Mouse (Mus musculus) heart, adult 11 months (tissue): ENCODE data around the gene Oprm1.
"Not testable (repeated sequence)": the region's sequence is repeated elsewhere in the genome, so short reads cannot be mapped to it uniquely, and the experiment has no call there.

Experiments
- DNase-seq: peaks from one replicate; pipeline ENCODE4 v3.0.0; 2022

The Oprm1 gene

DNA sequence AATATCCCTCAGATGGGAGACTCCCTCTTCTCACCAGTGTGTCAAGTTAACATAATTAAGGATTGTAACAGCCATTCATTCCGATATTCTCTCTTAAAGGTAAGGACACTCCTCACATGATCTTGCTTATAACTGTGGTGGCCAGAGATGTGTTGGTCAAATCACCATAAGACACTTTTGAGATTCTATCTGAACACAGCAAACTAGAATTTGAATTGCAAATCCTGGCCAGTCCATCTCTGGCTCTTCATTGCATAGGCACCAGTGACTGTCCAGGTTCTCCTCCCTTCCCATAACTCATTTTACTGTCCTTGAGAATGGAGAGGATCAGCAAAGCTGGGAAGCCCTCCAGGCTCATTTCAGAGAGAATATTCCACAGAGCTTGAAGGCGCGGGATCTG, at the start of gene Oprm1:
TSS of gene Oprm1 (plus strand) at position 301 of the 400 bp plus-strand sequence.
- DNase-seq, result peak; percentile 89

DNA sequence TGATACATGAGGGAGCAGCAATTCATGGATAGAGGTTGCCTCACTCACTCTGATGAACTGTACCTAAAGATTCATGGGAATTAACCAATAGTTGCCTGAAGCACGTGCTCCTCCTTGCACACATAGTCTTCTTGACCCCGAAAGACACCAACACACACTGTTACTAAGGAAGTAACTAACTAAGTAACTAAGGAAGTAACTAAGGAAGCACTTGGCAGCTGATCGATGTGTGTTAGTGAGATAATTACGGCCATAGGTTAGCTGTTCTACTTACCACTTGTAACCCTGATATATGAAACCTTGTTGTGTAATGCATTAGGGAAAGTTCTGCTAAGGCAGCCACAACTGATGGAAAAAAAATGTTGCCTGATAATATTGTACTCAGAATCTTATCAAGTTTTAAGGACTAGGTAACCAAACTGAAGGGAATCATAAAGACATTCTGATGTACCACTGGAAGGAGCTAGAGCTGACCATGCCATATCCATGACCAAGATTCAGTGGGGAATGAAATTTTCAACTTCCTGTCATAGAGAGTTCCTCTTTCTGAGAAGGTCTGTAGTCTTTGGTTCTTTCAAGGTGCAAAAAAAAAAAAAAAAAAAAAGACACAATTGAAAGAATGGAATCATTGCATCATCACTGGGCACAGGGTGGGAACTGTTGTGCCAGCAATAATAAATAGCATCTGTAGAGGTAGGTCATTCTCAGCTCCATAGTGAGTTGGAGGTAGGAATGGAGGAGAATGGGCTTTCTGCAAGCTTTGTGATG, 40.9 kb upstream of the Oprm1 start:
- DNase-seq, result no peak

DNA sequence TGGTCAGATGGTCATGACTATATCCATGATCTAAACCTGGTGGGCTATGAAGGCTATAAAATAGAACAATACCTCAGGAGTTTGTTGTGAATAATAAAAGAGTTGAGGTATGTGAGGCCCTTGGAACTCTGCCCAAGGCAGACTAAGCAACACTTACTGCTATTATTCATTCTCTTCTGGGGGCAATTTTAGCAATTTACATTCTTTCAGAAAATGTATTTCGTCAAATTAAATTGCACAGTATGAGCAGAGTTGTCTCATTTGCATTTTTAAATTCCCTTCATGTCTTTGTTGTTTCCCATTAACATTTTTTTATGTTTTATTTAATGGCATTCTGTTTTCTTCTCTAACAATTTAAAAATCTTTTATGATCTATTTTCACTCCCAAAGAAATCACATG, 34.5 kb upstream of the Oprm1 start:
- no peak for DNase-seq

DNA sequence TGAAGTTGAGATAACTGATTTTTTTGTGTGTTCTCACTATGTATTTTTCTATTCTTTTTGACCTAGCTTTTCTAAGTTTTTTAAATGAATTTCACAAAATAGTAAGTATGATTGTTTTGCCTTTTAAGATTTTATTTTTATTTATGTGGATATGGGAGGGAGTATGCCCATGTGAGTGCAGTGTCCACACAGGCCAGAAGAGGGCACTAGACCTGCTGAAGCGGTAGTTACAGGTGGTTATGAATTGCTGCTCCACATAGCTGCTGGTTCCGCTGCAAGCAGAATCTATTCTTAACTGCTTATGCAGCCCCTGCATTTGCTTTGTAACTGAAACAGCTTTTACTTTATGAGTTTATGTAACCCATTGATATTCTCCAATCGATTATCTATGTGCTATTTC, 29.8 kb upstream of the Oprm1 start:
- DNase-seq, result no peak

DNA sequence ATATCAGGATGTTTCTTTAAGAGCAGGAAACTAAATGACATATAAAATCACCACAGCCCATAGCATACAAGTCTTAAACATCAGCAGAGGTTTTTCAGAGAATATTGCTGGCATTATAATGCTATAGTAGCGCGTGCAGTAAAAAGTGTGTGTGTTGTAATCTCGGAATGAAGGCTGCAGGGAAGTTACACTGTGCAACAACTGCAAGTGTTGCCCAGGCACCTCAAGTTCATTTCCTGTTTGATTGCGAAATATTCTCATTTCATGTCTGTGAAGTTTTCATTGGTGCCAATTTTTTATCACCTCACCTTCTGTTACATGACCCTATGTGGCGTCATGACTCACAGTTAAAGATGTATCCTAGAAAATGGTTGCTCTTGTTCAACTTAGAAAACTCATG, 4.9 kb upstream of the Oprm1 start:
- no peak for DNase-seq

DNA sequence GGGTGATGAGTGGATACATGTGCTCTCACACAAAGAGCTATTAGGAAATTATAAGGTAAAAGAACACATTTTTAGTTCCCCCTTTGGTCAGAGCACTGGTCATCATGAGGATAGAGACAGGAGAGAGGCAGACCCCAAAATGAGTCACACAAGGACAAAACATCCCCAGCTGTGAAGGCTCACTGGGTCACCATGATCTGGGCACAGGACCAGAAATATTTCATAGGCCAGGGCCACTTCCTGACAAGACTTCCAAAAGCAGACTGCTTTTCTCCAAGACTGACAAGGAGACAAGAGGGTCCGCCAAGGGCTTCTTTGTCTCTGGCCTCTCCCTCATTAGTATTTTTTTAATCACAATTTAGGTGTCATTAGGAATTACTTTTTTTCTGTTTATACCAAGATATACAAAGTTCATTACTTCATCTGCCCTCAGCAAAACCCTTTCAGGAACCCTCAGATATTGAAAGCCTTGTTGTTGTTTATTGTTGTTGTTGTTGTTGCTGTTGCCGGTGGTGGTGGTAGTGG, 3.0 kb downstream of the Oprm1 start, which contains the start of gene Gm10945:
TSS of gene Gm10945 (minus strand) at position 475 of the 525 bp plus-strand sequence.
- peak; percentile 97 for DNase-seq

DNA sequence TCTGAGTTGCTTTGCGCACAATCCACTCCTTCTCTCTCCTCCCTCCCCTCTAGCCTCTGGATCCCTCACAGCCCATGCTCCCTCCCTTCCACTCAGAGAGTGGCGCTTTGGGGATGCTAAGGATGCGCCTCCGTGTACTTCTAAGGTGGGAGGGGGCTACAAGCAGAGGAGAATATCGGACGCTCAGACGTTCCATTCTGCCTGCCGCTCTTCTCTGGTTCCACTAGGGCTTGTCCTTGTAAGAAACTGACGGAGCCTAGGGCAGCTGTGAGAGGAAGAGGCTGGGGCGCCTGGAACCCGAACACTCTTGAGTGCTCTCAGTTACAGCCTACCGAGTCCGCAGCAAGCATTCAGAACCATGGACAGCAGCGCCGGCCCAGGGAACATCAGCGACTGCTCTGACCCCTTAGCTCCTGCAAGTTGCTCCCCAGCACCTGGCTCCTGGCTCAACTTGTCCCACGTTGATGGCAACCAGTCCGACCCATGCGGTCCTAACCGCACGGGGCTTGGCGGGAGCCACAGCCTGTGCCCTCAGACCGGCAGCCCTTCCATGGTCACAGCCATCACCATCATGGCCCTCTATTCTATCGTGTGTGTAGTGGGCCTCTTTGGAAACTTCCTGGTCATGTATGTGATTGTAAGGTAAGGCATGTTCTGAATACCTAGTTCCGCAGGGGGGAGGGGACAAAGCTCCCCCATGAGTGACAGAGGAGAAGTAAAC, 30.4 kb downstream of the Oprm1 start:
- DNase-seq, result peak; percentile 79

DNA sequence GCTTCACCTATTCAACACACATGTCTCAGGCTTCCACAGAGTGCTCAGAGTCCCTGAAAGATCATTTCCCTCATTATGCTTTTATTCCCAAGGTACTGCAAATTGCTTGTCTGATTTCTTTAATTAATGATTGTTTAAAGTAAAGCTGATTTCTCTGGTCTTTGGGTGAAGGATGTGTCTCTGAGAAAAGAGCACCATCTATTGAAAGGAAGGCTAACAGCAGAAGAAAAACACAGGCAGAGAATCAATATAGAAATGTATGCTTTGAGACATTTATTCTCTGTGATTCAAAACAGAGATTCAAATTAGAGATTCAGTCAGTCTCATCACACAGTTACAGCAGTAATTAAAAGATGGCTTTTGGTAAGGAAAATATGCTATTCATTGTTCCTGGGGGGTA, 31.9 kb downstream of the Oprm1 start:
- no peak for DNase-seq

DNA sequence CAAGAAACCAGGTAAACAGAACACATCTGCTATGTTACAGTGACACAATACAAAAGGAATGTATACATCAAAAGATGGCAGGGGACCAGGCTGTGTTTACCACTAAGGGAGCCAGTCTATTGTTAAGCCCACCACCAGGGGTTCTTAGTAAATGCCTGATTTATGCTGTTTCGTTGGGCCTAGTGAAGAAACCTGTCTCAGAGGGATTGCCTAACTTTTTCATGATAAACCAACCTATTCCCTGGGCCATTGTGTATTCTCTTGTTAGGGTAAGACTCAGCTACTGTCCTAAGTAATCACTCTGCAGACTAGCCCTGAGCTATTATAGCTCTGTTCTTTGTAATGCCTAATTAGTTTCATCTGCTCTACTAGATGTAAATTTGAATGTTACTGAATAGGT, 62.3 kb downstream of the Oprm1 start:
- DNase-seq, result no peak

DNA sequence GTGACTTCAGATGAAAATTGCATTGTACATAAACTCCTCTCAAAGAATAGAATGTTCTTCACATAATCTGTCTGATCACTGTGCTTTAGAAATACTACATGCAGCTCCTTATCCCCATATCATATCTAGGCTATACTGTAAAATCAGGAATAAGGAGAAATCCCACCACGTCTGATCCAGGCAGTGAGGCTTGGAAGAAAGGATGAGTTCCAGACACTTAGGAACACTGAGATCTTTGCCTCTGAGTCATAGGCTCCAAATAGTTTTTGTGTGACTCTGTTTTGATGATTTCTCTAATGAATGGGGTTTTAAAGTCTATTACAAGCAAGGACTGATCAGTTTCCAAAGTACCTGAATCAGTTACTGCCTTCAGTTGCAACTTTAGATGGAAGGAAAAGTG, 83.9 kb downstream of the Oprm1 start:
- DNase-seq, result no peak

DNA sequence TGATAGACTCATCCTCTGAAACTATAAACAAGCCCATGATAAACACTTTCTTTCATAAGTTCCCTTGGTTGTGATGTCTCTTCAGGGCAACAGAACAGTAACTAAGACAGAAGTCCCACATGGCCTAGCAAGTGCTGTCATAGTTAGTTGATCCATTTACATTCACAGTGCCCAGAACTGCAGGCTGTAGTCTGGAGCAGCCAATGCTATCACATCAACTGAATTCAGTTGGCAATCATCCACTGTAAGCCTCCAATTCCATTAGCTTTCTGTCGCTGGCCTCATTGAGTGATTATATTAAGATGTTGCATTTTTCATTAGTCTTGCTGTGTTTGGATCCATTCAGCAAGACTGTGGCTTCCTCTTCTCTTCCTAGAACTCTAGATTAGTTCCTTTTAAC, 88.0 kb downstream of the Oprm1 start:
- no peak for DNase-seq

DNA sequence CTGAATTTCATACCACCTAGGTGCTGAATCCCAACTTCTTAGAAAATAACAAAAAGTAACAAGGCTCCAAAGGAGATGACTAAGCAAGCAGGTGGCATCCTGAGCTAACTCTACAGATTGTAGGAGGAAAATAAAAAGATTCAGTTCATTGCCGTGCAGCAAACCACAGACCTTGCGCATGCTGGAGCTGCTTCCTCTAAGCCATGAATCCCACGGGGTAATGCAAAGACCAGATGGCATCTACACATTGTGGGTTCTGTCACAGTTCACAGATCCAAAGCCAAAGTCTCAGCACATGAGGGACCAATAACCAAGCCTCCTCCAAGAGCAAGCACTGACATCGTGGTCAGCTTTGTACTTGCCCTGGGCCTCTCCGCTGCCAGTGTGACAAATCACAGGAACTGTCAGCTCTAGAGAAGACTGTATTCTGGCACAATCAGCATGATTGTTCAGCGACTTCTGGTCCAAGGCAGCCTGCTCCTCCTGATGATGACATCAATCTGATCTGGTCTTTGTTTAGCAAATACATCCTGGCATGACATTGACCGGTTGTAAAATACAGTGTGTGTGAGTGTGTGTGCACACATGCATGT, 90.0 kb downstream of the Oprm1 start:
- no peak for DNase-seq

DNA sequence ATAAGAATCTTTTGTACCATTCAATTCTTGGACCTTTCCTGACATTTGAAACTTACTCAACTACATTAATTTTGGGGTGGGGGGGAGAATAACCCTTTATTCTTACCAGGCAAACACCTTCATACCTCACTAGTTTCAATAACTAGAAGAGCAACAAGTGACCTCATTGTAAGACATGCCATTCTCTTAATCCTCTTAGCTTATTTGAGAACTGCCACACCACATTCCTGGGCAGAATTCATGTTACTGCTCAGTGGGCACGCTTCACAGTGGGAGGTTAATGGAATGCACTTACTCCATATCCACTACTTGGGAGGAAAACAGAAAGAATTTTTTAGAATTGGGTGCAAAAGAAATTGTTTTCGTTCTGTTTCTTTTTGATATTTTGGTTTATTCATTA, 90.5 kb downstream of the Oprm1 start:
- DNase-seq, result no peak

DNA sequence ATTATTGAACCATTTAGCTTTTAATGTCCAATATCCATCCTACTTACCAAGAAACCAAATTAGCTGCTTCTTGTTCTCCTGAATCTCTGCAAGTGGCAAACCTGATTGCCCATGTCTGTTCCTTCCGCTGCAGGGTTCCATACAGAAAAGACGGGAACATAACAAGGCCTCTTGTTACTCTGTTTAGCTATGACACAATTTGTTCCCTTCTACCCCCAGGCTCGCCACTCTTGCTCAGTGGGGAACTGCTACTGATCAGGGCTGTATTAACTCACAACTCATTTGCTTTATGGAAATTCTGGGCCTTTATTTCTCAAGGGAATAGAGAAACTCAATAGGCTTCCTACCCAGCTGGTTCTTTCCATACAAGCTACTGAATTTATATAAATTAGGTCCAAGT, 97.5 kb downstream of the Oprm1 start:
- DNase-seq, result peak; percentile 76

DNA sequence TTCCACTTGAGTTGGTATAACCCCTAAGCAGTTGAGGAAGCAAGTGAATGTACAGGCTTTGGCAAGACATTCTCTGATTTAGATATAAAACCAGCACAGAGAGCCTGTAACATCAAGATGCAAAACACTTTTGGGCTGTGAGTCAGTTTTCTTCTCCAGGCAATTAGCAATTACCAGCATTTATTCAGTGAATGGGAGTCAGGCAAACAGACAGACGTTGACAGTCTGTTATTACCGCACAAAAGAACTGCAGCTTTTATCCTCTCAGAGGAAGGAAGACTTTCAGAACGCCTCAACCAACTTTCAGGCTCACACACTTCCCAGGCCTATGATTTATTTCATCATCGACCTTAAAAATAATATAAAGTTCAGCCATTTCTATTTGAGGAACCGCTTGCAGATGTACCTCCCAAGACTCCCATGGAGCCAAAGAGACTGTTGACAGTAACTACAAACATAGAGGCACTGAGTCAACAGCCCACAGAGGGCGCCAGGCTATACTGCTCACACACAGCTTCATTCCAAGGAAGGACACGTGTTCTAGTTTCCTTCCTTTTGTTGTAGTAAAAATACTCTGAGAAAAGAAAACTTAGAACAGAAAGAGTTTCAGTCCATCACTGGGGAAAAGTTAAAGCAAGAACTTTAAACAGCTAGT, 113.2 kb downstream of the Oprm1 start:
- peak; percentile 25 for DNase-seq

DNA sequence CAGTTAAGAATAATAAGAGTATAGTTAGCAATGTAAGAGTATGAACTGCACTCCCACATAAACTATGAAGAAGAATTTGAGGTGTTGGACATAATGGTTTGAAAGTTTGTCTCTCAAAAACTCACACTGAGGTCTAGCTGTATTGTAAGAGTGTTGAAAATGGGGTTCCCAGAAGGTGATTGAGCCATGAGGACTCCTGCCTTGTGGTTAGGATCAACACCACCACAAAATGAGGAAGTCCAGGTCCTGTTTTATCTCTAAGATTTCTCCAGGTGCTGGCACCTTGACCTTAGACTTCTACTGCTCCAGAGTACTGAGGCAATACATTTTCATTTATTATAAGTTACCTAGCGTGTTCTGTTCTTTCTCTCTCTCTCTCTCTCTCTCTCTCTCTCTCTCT, 115.6 kb downstream of the Oprm1 start:
- DNase-seq, result peak; percentile 8

DNA sequence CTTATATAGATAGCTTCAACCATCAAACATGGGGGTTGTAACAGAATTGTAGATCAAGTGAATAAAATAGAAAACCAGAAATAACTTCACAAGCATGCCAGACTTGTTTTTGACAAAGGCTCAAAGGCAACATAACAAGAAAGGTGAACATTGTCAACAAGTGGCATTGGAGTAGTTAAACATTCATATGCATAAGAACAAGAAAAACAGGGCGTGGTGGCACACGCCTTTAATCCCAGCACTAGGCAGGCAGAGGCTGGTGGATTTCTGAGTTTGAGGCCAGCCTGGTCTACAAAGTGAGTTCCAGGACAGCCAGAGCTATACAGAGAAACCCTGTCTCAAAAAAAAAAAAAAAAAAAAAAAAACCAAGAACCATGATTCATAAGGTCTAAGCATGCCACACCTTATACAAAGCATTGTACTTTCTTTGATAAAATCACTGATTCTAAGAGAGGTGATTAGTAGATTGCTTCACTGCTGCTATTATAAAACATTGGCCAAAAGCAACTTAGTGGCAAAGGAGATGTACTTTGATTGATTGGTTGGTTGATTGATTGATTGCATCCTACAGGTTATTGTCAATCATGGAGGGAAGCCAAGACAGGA, 120.1 kb downstream of the Oprm1 start:
- DNase-seq, result peak; percentile 27

DNA sequence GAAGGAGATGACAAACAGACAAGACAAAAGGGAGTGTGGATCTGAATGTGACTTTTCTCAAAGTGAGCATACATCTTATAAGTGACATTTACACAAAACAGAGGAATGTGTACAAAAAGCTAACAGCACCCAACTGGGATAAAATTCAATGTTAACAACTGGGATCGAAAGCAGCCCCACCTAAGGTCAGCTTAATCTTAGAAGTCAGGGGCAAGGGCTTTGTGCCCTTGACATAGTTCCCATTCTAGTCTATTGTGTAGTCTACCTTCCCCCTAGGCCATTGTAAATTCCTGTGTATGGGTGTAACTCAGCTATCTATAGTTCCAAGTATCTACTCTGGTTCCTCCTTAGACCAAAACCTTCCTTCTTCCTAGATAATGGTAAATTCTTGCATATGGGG, 123.7 kb downstream of the Oprm1 start:
- not testable (repeated sequence) for DNase-seq

DNA sequence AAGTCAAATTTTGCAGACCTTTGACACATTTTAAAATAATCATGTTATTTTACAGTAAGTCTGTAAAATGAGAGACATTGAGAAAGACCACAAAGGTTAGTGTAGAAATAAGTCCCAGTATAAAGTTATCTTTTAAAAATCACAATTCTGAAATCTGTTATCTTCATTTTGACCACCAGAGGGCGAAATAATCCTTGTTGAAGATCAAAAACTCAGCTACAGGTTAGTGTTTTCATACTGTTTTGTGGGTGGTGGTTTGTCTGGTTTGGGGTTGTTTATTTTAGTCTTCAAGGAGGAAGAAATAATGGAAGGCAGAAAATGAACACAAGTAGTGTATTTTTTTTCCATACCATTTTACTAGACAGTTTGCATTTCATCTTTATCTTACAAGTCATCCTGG, 127.2 kb downstream of the Oprm1 start:
- DNase-seq, result no peak

DNA sequence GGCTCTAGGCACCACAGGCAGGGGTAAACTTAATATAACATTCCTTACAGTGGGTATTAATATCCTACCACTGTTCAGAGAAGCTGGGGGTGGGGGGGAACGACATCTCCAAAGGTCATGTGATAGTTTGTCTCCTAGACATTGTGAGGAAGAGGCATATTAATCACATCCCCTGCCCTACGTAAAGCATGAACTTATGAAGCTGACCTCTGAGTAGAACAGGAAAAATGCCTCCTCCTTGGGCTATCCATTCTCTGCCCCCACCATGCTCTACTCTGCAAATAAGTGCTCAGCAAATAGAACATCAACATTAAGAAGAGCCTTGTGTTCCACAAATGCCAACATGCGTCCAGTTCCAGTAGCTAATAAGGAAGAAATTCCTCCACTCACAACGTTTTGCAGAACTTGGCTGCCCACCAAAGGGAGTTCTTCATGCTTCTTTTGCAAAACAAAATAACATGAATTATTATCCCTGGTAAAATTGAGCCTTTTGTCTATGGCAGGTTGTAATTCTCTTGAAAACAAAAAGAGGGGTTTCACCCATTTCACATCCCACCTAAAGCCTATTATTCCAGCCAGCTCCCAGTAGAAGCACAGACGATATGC, 131.4 kb downstream of the Oprm1 start:
- no peak for DNase-seq

DNA sequence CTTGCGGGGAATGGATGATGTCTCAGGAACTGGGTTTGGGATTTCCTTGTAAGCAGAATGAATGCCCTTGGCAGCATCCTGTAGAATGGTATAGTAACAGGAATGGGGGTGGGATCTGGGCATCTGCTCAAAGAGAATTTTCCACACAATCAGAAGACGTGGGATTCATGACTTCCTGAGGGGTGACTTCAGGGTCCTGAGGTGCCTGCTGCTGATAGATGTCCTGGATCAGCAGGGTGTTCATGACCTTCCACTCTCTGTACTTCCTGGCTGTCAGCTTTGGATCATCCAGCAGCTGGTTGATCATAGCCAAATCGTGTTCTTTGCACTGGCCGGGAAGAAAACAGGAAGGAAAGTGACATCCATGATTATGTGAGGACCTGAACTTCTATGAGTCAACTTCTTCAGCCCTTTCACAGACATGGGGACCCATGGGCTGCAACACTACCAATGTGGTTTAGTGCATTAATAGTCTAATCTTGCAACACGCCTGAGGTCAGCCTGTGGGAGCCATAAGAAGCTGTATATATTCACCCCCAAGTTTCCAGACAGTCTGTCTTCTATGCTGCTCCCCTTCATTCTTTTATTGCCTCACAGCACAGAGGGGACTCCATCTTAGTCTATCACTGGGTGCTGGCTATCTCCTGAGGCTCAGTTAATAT, 132.2 kb downstream of the Oprm1 start:
- no peak for DNase-seq

DNA sequence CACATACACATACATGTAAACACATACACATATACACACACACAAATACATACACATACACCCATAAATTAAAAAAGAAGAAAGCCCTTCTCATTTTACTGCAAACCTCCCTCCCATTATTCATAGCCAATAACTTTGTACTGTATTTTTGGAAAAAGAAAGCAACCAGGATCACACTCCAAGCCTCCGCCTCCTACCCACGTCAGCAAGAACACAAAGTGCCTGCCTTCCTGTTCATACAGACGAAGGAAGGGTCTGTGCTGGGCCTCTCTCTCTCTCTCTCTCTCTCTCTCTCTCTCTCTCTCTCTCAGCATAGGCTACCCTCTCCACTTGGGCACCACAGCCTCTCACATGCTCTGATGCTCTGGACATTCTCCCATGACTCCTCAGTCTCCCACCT, 137.5 kb downstream of the Oprm1 start:
- DNase-seq, result no peak
